Mouse (Mus musculus): ENCODE measurements at regions not wholly inside any gene's neighbourhood (a gene's known extent, or its start where the extent isn't known, plus 50 kb on each side); places are given as distances from the start of the nearest gene placed in this dataset.
A peak's percentile ranks its signal among the peaks of the same experiment; 100 is the strongest.
"Not testable (repeated sequence)": the region's sequence is repeated elsewhere in the genome, so short reads cannot be mapped to it uniquely, and the experiment has no call there.

GRCm38 (mm10) chr4:92977761-92978160, 357.6 kb downstream of the Tusc1 start:
- no peak overlapping the region for H3K4me3 ChIP-seq (ENCODE audit: low read depth, low read length)
- TF ChIP-seq CTCF (IDR thresholded peaks at IDR 0.05; ENCODE audit: low read depth): no peak
- no peaks in the 10 kb centered on the region for H3K4me1 ChIP-seq (replicated peaks; ENCODE audit: control insufficient read depth, insufficient read depth, low read length)
- no peaks in the 10 kb centered on the region for H3K9me3 ChIP-seq (ENCODE audit: control insufficient read depth)
- ATAC-seq: no peak
- H3K36me3 ChIP-seq (ENCODE audit: control insufficient read depth, insufficient read depth): no peaks in the 10 kb centered on the region
- no peak overlapping the region for H3K27ac ChIP-seq (ENCODE audit: low read depth, low read length)
- 69% methylated on average over 5 of the region's 5 CpGs for WGBS
- no peaks in the 10 kb centered on the region for H3K27me3 ChIP-seq (replicated peaks; ENCODE audit: control insufficient read depth, insufficient read depth, low read length)
- H3K4me2 ChIP-seq (replicated peaks; ENCODE audit: low read depth): no peak overlapping the region
- H3K9ac ChIP-seq (ENCODE audit: low read depth, low read length): no peak overlapping the region

- ATAC-seq: no peak
These were observed 393.1 kb downstream of the Tusc1 start for GRCm38 (mm10) chr4:92942068-92942707.

GRCm38 (mm10) chr4:92931272-92931671, 404.0 kb downstream of the Tusc1 start:
- TF ChIP-seq CTCF (IDR thresholded peaks at IDR 0.05; ENCODE audit: low read depth): no peak
- H3K27ac ChIP-seq (ENCODE audit: low read depth, low read length): no peak overlapping the region
- no peaks in the 10 kb centered on the region for H3K4me1 ChIP-seq (replicated peaks; ENCODE audit: control insufficient read depth, insufficient read depth, low read length)
- no peaks in the 10 kb centered on the region for H3K27me3 ChIP-seq (replicated peaks; ENCODE audit: control insufficient read depth, insufficient read depth, low read length)
- no peak overlapping the region for H3K4me3 ChIP-seq (ENCODE audit: low read depth, low read length)
- no peaks in the 10 kb centered on the region for H3K36me3 ChIP-seq (ENCODE audit: control insufficient read depth, insufficient read depth)
- H3K9me3 ChIP-seq (ENCODE audit: control insufficient read depth): no peaks in the 10 kb centered on the region
- no peak overlapping the region for H3K4me2 ChIP-seq (replicated peaks; ENCODE audit: low read depth)
- H3K9ac ChIP-seq (ENCODE audit: low read depth, low read length): no peak overlapping the region
- ATAC-seq: no peak

More at GRCm38 (mm10) chr4:92942068-92942707, 393.1 kb downstream of the Tusc1 start:
- no peaks in the 10 kb centered on the region for H3K9me3 ChIP-seq (ENCODE audit: control insufficient read depth)
- H3K27me3 ChIP-seq (replicated peaks; ENCODE audit: control insufficient read depth, insufficient read depth, low read length): no peaks in the 10 kb centered on the region
- no peaks in the 10 kb centered on the region for H3K36me3 ChIP-seq (ENCODE audit: control insufficient read depth, insufficient read depth)
- no peaks in the 10 kb centered on the region for H3K4me1 ChIP-seq (replicated peaks; ENCODE audit: control insufficient read depth, insufficient read depth, low read length)
- H3K27ac ChIP-seq (ENCODE audit: low read depth, low read length): no peak overlapping the region
- H3K4me3 ChIP-seq (ENCODE audit: low read depth, low read length): no peak overlapping the region
- no peak for TF ChIP-seq CTCF (IDR thresholded peaks at IDR 0.05; ENCODE audit: low read depth)
- no peak overlapping the region for H3K9ac ChIP-seq (ENCODE audit: low read depth, low read length)
- H3K4me2 ChIP-seq (replicated peaks; ENCODE audit: low read depth): no peak overlapping the region
- WGBS: 69% methylated on average over 3 of the region's 3 CpGs

GRCm38 (mm10) chr4:92921386-92922040, 413.8 kb downstream of the Tusc1 start:
- no peaks in the 10 kb centered on the region for H3K36me3 ChIP-seq (ENCODE audit: control insufficient read depth, insufficient read depth)
- no peak for TF ChIP-seq CTCF (IDR thresholded peaks at IDR 0.05; ENCODE audit: low read depth)
- ATAC-seq: peak; percentile 97
- no peak overlapping the region for H3K4me2 ChIP-seq (replicated peaks; ENCODE audit: low read depth)
- H3K4me1 ChIP-seq (replicated peaks; ENCODE audit: control insufficient read depth, insufficient read depth, low read length): no peaks in the 10 kb centered on the region
- no peak overlapping the region for H3K9ac ChIP-seq (ENCODE audit: low read depth, low read length)
- H3K27me3 ChIP-seq (replicated peaks; ENCODE audit: control insufficient read depth, insufficient read depth, low read length): no peaks in the 10 kb centered on the region
- H3K9me3 ChIP-seq (ENCODE audit: control insufficient read depth): no peaks in the 10 kb centered on the region
- WGBS: 46% methylated on average over 9 of the region's 9 CpGs
- H3K27ac ChIP-seq (ENCODE audit: low read depth, low read length): no peak overlapping the region
- no peak overlapping the region for H3K4me3 ChIP-seq (ENCODE audit: low read depth, low read length)

- H3K4me3 ChIP-seq (ENCODE audit: low read depth, low read length); H3K27ac ChIP-seq (ENCODE audit: low read depth, low read length); H3K9ac ChIP-seq (ENCODE audit: low read depth, low read length); H3K9me3 ChIP-seq (ENCODE audit: control insufficient read depth); H3K27me3 ChIP-seq (replicated peaks; ENCODE audit: control insufficient read depth, insufficient read depth, low read length); H3K36me3 ChIP-seq (ENCODE audit: control insufficient read depth, insufficient read depth); H3K4me1 ChIP-seq (replicated peaks; ENCODE audit: control insufficient read depth, insufficient read depth, low read length); H3K4me2 ChIP-seq (replicated peaks; ENCODE audit: low read depth): not testable (repeated sequence)
- 54% methylated on average over 5 of the region's 5 CpGs for WGBS
- peak; percentile 92 for ATAC-seq
These were observed 431.8 kb downstream of the Tusc1 start for GRCm38 (mm10) chr4:92903468-92903867.

Measured in intestine, postnatal 0 days (tissue).